Mouse (Mus musculus) liver, embryonic 15.5 days (tissue): ENCODE data around the gene Rint1. TPM values are rescaled to one million over a fixed set of nuclear protein-coding genes. Genes with fewer than 3 reads are reported as not detected.

Experiments used
- ATAC-seq: fragments of 200-750 bp; cut with Nextera tagmentation; 2 replicates; pipeline ENCODE4 v1.8.0; 2017; ENCODE audit warnings: moderate number of reproducible peaks, mild to moderate bottlenecking, moderate library complexity; ENCODE audit not compliant: insufficient read depth
- H3K27ac ChIP-seq: fragments of 300-500 bp; sonication (generic); replicated peaks from 2 replicates; pipeline ENCODE4 v1.5.1; 2015; ENCODE audit warnings: mild to moderate bottlenecking, inconsistent platforms
- H3K27me3 ChIP-seq: fragments of 300-500 bp; sonication (generic); 2 replicates; pipeline ENCODE4 v1.6.1; 2015; ENCODE audit warnings: mild to moderate bottlenecking, inconsistent platforms
- H3K36me3 ChIP-seq: fragments of 300-500 bp; sonication (generic); replicated peaks from 2 replicates; pipeline ENCODE4 v1.6.1; 2015; ENCODE audit warnings: moderate library complexity, mild to moderate bottlenecking, inconsistent platforms
- H3K4me1 ChIP-seq: fragments of 300-500 bp; sonication (generic); replicated peaks from 2 replicates; pipeline ENCODE4 v1.6.1; 2015; ENCODE audit warnings: inconsistent platforms
- H3K4me2 ChIP-seq: fragments of 300-500 bp; sonication (generic); 2 replicates; pipeline ENCODE4 v1.6.1; 2015; ENCODE audit warnings: moderate library complexity, mild to moderate bottlenecking, inconsistent platforms
- H3K4me3 ChIP-seq: fragments of 300-500 bp; sonication (generic); replicated peaks from 2 replicates; pipeline ENCODE4 v1.5.1; 2015; ENCODE audit warnings: mild to moderate bottlenecking, inconsistent platforms
- H3K9ac ChIP-seq: fragments of 300-500 bp; sonication (generic); 2 replicates; pipeline ENCODE4 v1.6.1; 2015; ENCODE audit warnings: moderate library complexity, mild to moderate bottlenecking, inconsistent platforms
- H3K9me3 ChIP-seq: fragments of 300-500 bp; sonication (generic); replicated peaks from 2 replicates; pipeline ENCODE4 v1.6.1; 2016; ENCODE audit warnings: inconsistent platforms
- WGBS: fragments of 180-500 bp; shearing (Covaris S2); methylation state at CpG from one replicate; pipeline ENCODE4 v1.1.7; 2015; ENCODE audit warnings: mixed read lengths; ENCODE audit not compliant: insufficient replicate concordance; 5-methylcytosine and 5-hydroxymethylcytosine counted together
- polyA plus RNA-seq: library from polyadenylated mRNA; unstranded; fragments of >200 nt; fragmentation: Nextera tagmentation; extraction: Ambion mirVana; gene quantifications from 2 replicates; pipeline ENCODE4 v1.2.1, GENCODE M21; 2015

Gene Rint1
- polyA plus RNA-seq, 1 experiment from 2014 or later = 16.5 TPM

GRCm38 (mm10) chr5:23864054-23864965 lies 76.8 kb downstream of the Rint1 start:
- 67% methylated on average over 13 of the region's 13 CpGs for WGBS
- no peak overlapping the region for H3K27ac ChIP-seq
- no peaks in the 10 kb centered on the region; the same call in 1 of the 2 replicates for H3K27me3 ChIP-seq
- no peak for ATAC-seq
- H3K9ac ChIP-seq = no peak overlapping the region
- no peaks in the 10 kb centered on the region; the same call in 1 of the 2 replicates for H3K4me1 ChIP-seq
- H3K9me3 ChIP-seq = no peaks in the 10 kb centered on the region
- H3K36me3 ChIP-seq = no peaks in the 10 kb centered on the region
- H3K4me3 ChIP-seq = no peak overlapping the region
- H3K4me2 ChIP-seq = no peak overlapping the region

- Histone ChIP-seq H3K4me3 (no peak overlapping the region), H3K36me3 (no peaks in the 10 kb centered on the region), H3K9ac (no peak overlapping the region), H3K9me3 (no peaks in the 10 kb centered on the region), H3K4me2 (no peak overlapping the region), H3K4me1 (no peaks in the 10 kb centered on the region; the same call in 1 of the 2 replicates), H3K27ac (no peak overlapping the region), H3K27me3 (peaks cover 4% of the 10 kb centered on the region; the same call in 1 of the 2 replicates)
- ATAC-seq = no peak
- WGBS = 61% methylated on average over 5 of the region's 5 CpGs
Observed at GRCm38 (mm10) chr5:23865941-23866340, 78.4 kb downstream of the Rint1 start.

Other genes starting within 250 kb of the Rint1 start
- gene Srpk2, start 103.1 kb upstream of the Rint1 start, polyA plus RNA-seq = 5.7 and 6.2 TPM in 2 replicates
- gene Pus7, start 4.0 kb upstream of the Rint1 start, polyA plus RNA-seq = 12.0 and 12.8 TPM in 2 replicates
- 49.5 and 59.8 TPM in 2 replicates for gene Tomm7, start 56.5 kb downstream of the Rint1 start, polyA plus RNA-seq
- 55.0 and 56.9 TPM in 2 replicates for gene Fam126a, start 243.0 kb downstream of the Rint1 start, polyA plus RNA-seq